Mouse (Mus musculus): Measurements from ENCODE around the gene Ptpn12. TPM values are rescaled to one million over a fixed set of nuclear protein-coding genes. Genes with fewer than 3 reads are reported as not detected.

The Ptpn12 gene
- polyA plus RNA-seq, 1 experiment from 2014 or later, result 24.8 TPM

- no peak overlapping the region for H3K27ac ChIP-seq (ENCODE audit: low read depth, low read length)
- WGBS, result 94% methylated on average over 6 of the region's 6 CpGs
- ATAC-seq (replicated peaks; ENCODE audit: low FRiP score), result no peak
- no peak overlapping the region for H3K9ac ChIP-seq (ENCODE audit: low read length)
- no peak overlapping the region for H3K4me3 ChIP-seq (ENCODE audit: low read depth, low read length)
- no peaks in the 10 kb centered on the region for H3K4me1 ChIP-seq (replicated peaks; ENCODE audit: control insufficient read depth, insufficient read depth, low read length)
- no peaks in the 10 kb centered on the region for H3K9me3 ChIP-seq (ENCODE audit: control insufficient read depth, low read length)
- peaks cover 25% of the 10 kb centered on the region for H3K36me3 ChIP-seq (ENCODE audit: control insufficient read depth, insufficient read depth, low read length)
- H3K27me3 ChIP-seq (ENCODE audit: control insufficient read depth, insufficient read depth, low read length), result no peaks in the 10 kb centered on the region
- H3K4me2 ChIP-seq (ENCODE audit: low read depth, low read length, severe bottlenecking), result no peak overlapping the region
- no peak for DNase-seq (ENCODE audit: low spot score)
Measured at GRCm38 (mm10) chr5:20998427-20998826, 57.3 kb downstream of the Ptpn12 start.

- peaks cover 25% of the 10 kb centered on the region for H3K36me3 ChIP-seq (ENCODE audit: control insufficient read depth, insufficient read depth, low read length)
- ATAC-seq (replicated peaks; ENCODE audit: low FRiP score), result no peak
- WGBS, result 91% methylated on average over 6 of the region's 6 CpGs
Measured at GRCm38 (mm10) chr5:20997555-20997954, 58.2 kb downstream of the Ptpn12 start.

GRCm38 (mm10) chr5:20990062-20990809 is 65.5 kb downstream of the Ptpn12 start:
- Histone ChIP-seq H3K4me2 (ENCODE audit: low read depth, low read length, severe bottlenecking) (no peak overlapping the region), H3K4me3 (ENCODE audit: low read depth, low read length) (no peak overlapping the region), H3K27ac (ENCODE audit: low read depth, low read length) (no peak overlapping the region), H3K9ac (ENCODE audit: low read length) (no peak overlapping the region), H3K4me1 (replicated peaks; ENCODE audit: control insufficient read depth, insufficient read depth, low read length) (no peaks in the 10 kb centered on the region), H3K9me3 (ENCODE audit: control insufficient read depth, low read length) (no peaks in the 10 kb centered on the region), H3K36me3 (ENCODE audit: control insufficient read depth, insufficient read depth, low read length) (peaks cover 4% of the 10 kb centered on the region; the same call in 1 of the 2 replicates), H3K27me3 (ENCODE audit: control insufficient read depth, insufficient read depth, low read length) (no peaks in the 10 kb centered on the region)
- no peak for DNase-seq (ENCODE audit: low spot score)
- ATAC-seq (replicated peaks; ENCODE audit: low FRiP score), result no peak
- 95% methylated on average over 8 of the region's 8 CpGs for WGBS

More at GRCm38 (mm10) chr5:20997555-20997954, 58.2 kb downstream of the Ptpn12 start:
- H3K4me2 ChIP-seq (ENCODE audit: low read depth, low read length, severe bottlenecking), result no peak overlapping the region
- no peaks in the 10 kb centered on the region for H3K9me3 ChIP-seq (ENCODE audit: control insufficient read depth, low read length)
- no peak overlapping the region for H3K27ac ChIP-seq (ENCODE audit: low read depth, low read length)
- no peaks in the 10 kb centered on the region for H3K4me1 ChIP-seq (replicated peaks; ENCODE audit: control insufficient read depth, insufficient read depth, low read length)
- H3K9ac ChIP-seq (ENCODE audit: low read length), result no peak overlapping the region
- H3K4me3 ChIP-seq (ENCODE audit: low read depth, low read length), result no peak overlapping the region
- no peak for DNase-seq (ENCODE audit: low spot score)
- no peaks in the 10 kb centered on the region for H3K27me3 ChIP-seq (ENCODE audit: control insufficient read depth, insufficient read depth, low read length)

- ATAC-seq (replicated peaks; ENCODE audit: low FRiP score) (no peak), DNase-seq (ENCODE audit: low spot score) (no peak)
- Histone ChIP-seq H3K4me1 (replicated peaks; ENCODE audit: control insufficient read depth, insufficient read depth, low read length) (no peaks in the 10 kb centered on the region), H3K9me3 (ENCODE audit: control insufficient read depth, low read length) (no peaks in the 10 kb centered on the region), H3K9ac (ENCODE audit: low read length) (no peak overlapping the region), H3K36me3 (ENCODE audit: control insufficient read depth, insufficient read depth, low read length) (peaks cover 4% of the 10 kb centered on the region; the same call in 1 of the 2 replicates), H3K4me3 (ENCODE audit: low read depth, low read length) (no peak overlapping the region), H3K4me2 (ENCODE audit: low read depth, low read length, severe bottlenecking) (no peak overlapping the region), H3K27ac (ENCODE audit: low read depth, low read length) (no peak overlapping the region), H3K27me3 (ENCODE audit: control insufficient read depth, insufficient read depth, low read length) (no peaks in the 10 kb centered on the region)
- 97% methylated on average over 8 of the region's 8 CpGs for WGBS
Measured at GRCm38 (mm10) chr5:20986271-20986670, 69.4 kb downstream of the Ptpn12 start.

- H3K9ac ChIP-seq (ENCODE audit: low read length), result no peak overlapping the region
- no peak overlapping the region for H3K4me3 ChIP-seq (ENCODE audit: low read depth, low read length)
- H3K27ac ChIP-seq (ENCODE audit: low read depth, low read length), result no peak overlapping the region
- H3K4me1 ChIP-seq (replicated peaks; ENCODE audit: control insufficient read depth, insufficient read depth, low read length), result no peaks in the 10 kb centered on the region
- H3K9me3 ChIP-seq (ENCODE audit: control insufficient read depth, low read length), result no peaks in the 10 kb centered on the region
- no peak for DNase-seq (ENCODE audit: low spot score)
- H3K27me3 ChIP-seq (ENCODE audit: control insufficient read depth, insufficient read depth, low read length), result no peaks in the 10 kb centered on the region
- no peak overlapping the region for H3K4me2 ChIP-seq (ENCODE audit: low read depth, low read length, severe bottlenecking)
- no peak for ATAC-seq (replicated peaks; ENCODE audit: low FRiP score)
- H3K36me3 ChIP-seq (ENCODE audit: control insufficient read depth, insufficient read depth, low read length), result no peaks in the 10 kb centered on the region; the same call in 1 of the 2 replicates
Measured at GRCm38 (mm10) chr5:20983505-20983904, 72.2 kb downstream of the Ptpn12 start.

GRCm38 (mm10) chr5:20974690-20975089 is 81.0 kb downstream of the Ptpn12 start:
- no peaks in the 10 kb centered on the region for H3K4me1 ChIP-seq (replicated peaks; ENCODE audit: control insufficient read depth, insufficient read depth, low read length)
- no peak overlapping the region for H3K9ac ChIP-seq (ENCODE audit: low read length)
- WGBS, result 88% methylated on average over 4 of the region's 4 CpGs
- no peak for DNase-seq (ENCODE audit: low spot score)
- H3K4me2 ChIP-seq (ENCODE audit: low read depth, low read length, severe bottlenecking), result no peak overlapping the region
- H3K36me3 ChIP-seq (ENCODE audit: control insufficient read depth, insufficient read depth, low read length), result no peaks in the 10 kb centered on the region
- no peaks in the 10 kb centered on the region for H3K9me3 ChIP-seq (ENCODE audit: control insufficient read depth, low read length)
- H3K27me3 ChIP-seq (ENCODE audit: control insufficient read depth, insufficient read depth, low read length), result no peaks in the 10 kb centered on the region
- no peak overlapping the region for H3K27ac ChIP-seq (ENCODE audit: low read depth, low read length)
- H3K4me3 ChIP-seq (ENCODE audit: low read depth, low read length), result no peak overlapping the region
- ATAC-seq (replicated peaks; ENCODE audit: low FRiP score), result no peak

- Histone ChIP-seq H3K9me3 (ENCODE audit: control insufficient read depth, low read length) (no peaks in the 10 kb centered on the region), H3K4me2 (ENCODE audit: low read depth, low read length, severe bottlenecking) (no peak overlapping the region), H3K27ac (ENCODE audit: low read depth, low read length) (no peak overlapping the region), H3K9ac (ENCODE audit: low read length) (no peak overlapping the region), H3K27me3 (ENCODE audit: control insufficient read depth, insufficient read depth, low read length) (no peaks in the 10 kb centered on the region), H3K4me1 (replicated peaks; ENCODE audit: control insufficient read depth, insufficient read depth, low read length) (no peaks in the 10 kb centered on the region), H3K4me3 (ENCODE audit: low read depth, low read length) (no peak overlapping the region), H3K36me3 (ENCODE audit: control insufficient read depth, insufficient read depth, low read length) (no peaks in the 10 kb centered on the region)
- ATAC-seq (replicated peaks; ENCODE audit: low FRiP score) (no peak), DNase-seq (ENCODE audit: low spot score) (no peak)
- WGBS, result 18% methylated on average over 6 of the region's 7 CpGs
Measured at GRCm38 (mm10) chr5:20973999-20974398, 81.7 kb downstream of the Ptpn12 start.

GRCm38 (mm10) chr5:20973069-20973468 is 82.6 kb downstream of the Ptpn12 start:
- ATAC-seq (replicated peaks; ENCODE audit: low FRiP score) (no peak), DNase-seq (ENCODE audit: low spot score) (no peak)
- no peak overlapping the region for H3K4me2 ChIP-seq (ENCODE audit: low read depth, low read length, severe bottlenecking)
- no peaks in the 10 kb centered on the region for H3K4me1 ChIP-seq (replicated peaks; ENCODE audit: control insufficient read depth, insufficient read depth, low read length)
- H3K36me3 ChIP-seq (ENCODE audit: control insufficient read depth, insufficient read depth, low read length), result no peaks in the 10 kb centered on the region
- H3K4me3 ChIP-seq (ENCODE audit: low read depth, low read length), result no peak overlapping the region
- no peak overlapping the region for H3K27ac ChIP-seq (ENCODE audit: low read depth, low read length)
- 65% methylated on average over 5 of the region's 5 CpGs for WGBS
- H3K9me3 ChIP-seq (ENCODE audit: control insufficient read depth, low read length), result no peaks in the 10 kb centered on the region
- no peak overlapping the region for H3K9ac ChIP-seq (ENCODE audit: low read length)
- no peaks in the 10 kb centered on the region for H3K27me3 ChIP-seq (ENCODE audit: control insufficient read depth, insufficient read depth, low read length)

- ATAC-seq (replicated peaks; ENCODE audit: low FRiP score) (no peak), DNase-seq (ENCODE audit: low spot score) (peak; percentile 61)
- H3K9me3 ChIP-seq (ENCODE audit: control insufficient read depth, low read length), result no peaks in the 10 kb centered on the region
- 71% methylated on average over 9 of the region's 9 CpGs for WGBS
- no peaks in the 10 kb centered on the region for H3K36me3 ChIP-seq (ENCODE audit: control insufficient read depth, insufficient read depth, low read length)
- H3K4me2 ChIP-seq (ENCODE audit: low read depth, low read length, severe bottlenecking), result no peak overlapping the region
- no peak overlapping the region for H3K27ac ChIP-seq (ENCODE audit: low read depth, low read length)
- no peaks in the 10 kb centered on the region for H3K27me3 ChIP-seq (ENCODE audit: control insufficient read depth, insufficient read depth, low read length)
- H3K9ac ChIP-seq (ENCODE audit: low read length), result no peak overlapping the region
- H3K4me1 ChIP-seq (replicated peaks; ENCODE audit: control insufficient read depth, insufficient read depth, low read length), result no peaks in the 10 kb centered on the region
- H3K4me3 ChIP-seq (ENCODE audit: low read depth, low read length), result no peak overlapping the region
Measured at GRCm38 (mm10) chr5:20968963-20969362, 86.7 kb downstream of the Ptpn12 start.

All from forebrain, embryonic 11.5 days (tissue).